Mouse (Mus musculus) CH12.LX (cell line): ENCODE results near the gene Ugt1a10. TPM values are rescaled to one million over a fixed set of nuclear protein-coding genes. Genes with fewer than 3 reads are reported as not detected.

Experiments
- DNase-seq: peaks from one replicate; pipeline ENCODE4 v3.0.0-alpha.2; 2013; ENCODE audit errors: extremely low read depth
- H3K27ac ChIP-seq: 2 replicates; pipeline ENCODE4 v1.5.1; 2012; ENCODE audit warnings: low read depth, mild to moderate bottlenecking, control low read depth, moderate library complexity; ENCODE audit not compliant: insufficient read depth
- H3K27me3 ChIP-seq: replicated peaks from 2 replicates; pipeline ENCODE3; 2012; ENCODE audit warnings: inconsistent platforms
- H3K36me3 ChIP-seq, 2 experiments: replicated peaks in 1 of 2; 2 replicates each; pipeline versions ENCODE3 to v1.6.1; 2012; ENCODE audit warnings: inconsistent platforms in 1 of 2, low read length in 1 of 2, mild to moderate bottlenecking in 1 of 2, mixed read lengths in 1 of 2, moderate library complexity in 1 of 2; ENCODE audit not compliant: control insufficient read depth in 1 of 2, insufficient read depth in 1 of 2
- H3K4me1 ChIP-seq, 2 experiments: 2 replicates each; pipeline ENCODE4 v1.6.1; 2012; ENCODE audit warnings: inconsistent platforms in 1 of 2, moderate library complexity in 1 of 2; ENCODE audit not compliant: insufficient read depth in 2 of 2, control insufficient read depth in 1 of 2
- H3K4me2 ChIP-seq: 2 replicates; pipeline ENCODE4 v1.6.1; 2012; ENCODE audit warnings: low read depth, mild to moderate bottlenecking, control low read depth; ENCODE audit not compliant: poor library complexity, insufficient read depth, severe bottlenecking
- H3K4me3 ChIP-seq, 3 experiments: fragments of 150-350 bp in 1 of 3; sonication (generic) in 1 of 3; replicated peaks in 1 of 3; 2 replicates each; pipeline versions ENCODE3 to v1.5.1; 2011 to 2012; ENCODE audit warnings: low read depth in 2 of 3, low read length in 2 of 3, mild to moderate bottlenecking in 2 of 3, moderate library complexity in 2 of 3, control low read depth in 1 of 3, improper control_type of control experiment in 1 of 3, inconsistent platforms in 1 of 3, mixed read lengths in 1 of 3; ENCODE audit not compliant: poor library complexity in 1 of 3
- H3K79me2 ChIP-seq: replicated peaks from 2 replicates; pipeline ENCODE4 v1.6.1; 2012; ENCODE audit warnings: mild to moderate bottlenecking, moderate library complexity; ENCODE audit not compliant: control insufficient read depth, poor library complexity, insufficient read depth, severe bottlenecking; ENCODE audit errors: extremely low read depth
- H3K9ac ChIP-seq: 2 replicates; pipeline ENCODE4 v1.6.1; 2012; ENCODE audit warnings: low read depth, mild to moderate bottlenecking, control low read depth, moderate library complexity; ENCODE audit not compliant: insufficient read depth
- H3K9me3 ChIP-seq: replicated peaks from 2 replicates; pipeline ENCODE3; 2012; ENCODE audit warnings: low read length, inconsistent platforms, mixed read lengths
- BHLHE40 ChIP-seq: IDR thresholded peaks from 2 replicates; pipeline ENCODE4 v1.6.1; 2011; ENCODE audit warnings: mild to moderate bottlenecking, low read depth, low read length, improper control_type of control experiment
- CHD1 ChIP-seq: IDR thresholded peaks from 2 replicates; pipeline ENCODE4 v1.6.1; 2012; ENCODE audit warnings: low read depth, low read length, improper control_type of control experiment, inconsistent platforms
- CTCF ChIP-seq, 2 experiments: IDR thresholded peaks in 1 of 2; conservative IDR thresholded peaks in 1 of 2; 2 replicates each; pipeline ENCODE4 v1.5.1; 2011 to 2012; ENCODE audit warnings: low read depth in 2 of 2, low read length in 2 of 2, improper control_type of control experiment in 1 of 2, inconsistent platforms in 1 of 2, mild to moderate bottlenecking in 1 of 2, moderate library complexity in 1 of 2
- E2F4 ChIP-seq: IDR thresholded peaks from 2 replicates; pipeline ENCODE4 v1.6.1; 2011; ENCODE audit warnings: low read depth, low read length, improper control_type of control experiment; ENCODE audit not compliant: insufficient replicate concordance
- ELF1 ChIP-seq: IDR thresholded peaks from 2 replicates; pipeline ENCODE4 v1.6.1; 2014; ENCODE audit warnings: low read depth, mild to moderate bottlenecking, inconsistent platforms, low read length, improper control_type of control experiment
- EP300 ChIP-seq: IDR thresholded peaks from 2 replicates; pipeline ENCODE4 v1.6.1; 2011; ENCODE audit warnings: low read length, improper control_type of control experiment
- ETS1 ChIP-seq: conservative IDR thresholded peaks from 2 replicates; pipeline ENCODE4 v1.6.1; 2012; ENCODE audit warnings: low read depth, mild to moderate bottlenecking, inconsistent platforms, low read length, improper control_type of control experiment, moderate library complexity
- GABPA ChIP-seq: IDR thresholded peaks from 2 replicates; pipeline ENCODE4 v1.6.1; 2012; ENCODE audit warnings: low read depth, low read length, improper control_type of control experiment, inconsistent platforms; ENCODE audit not compliant: insufficient replicate concordance
- HCFC1 ChIP-seq: IDR thresholded peaks from 2 replicates; pipeline ENCODE4 v1.6.1; 2012; ENCODE audit warnings: low read depth, mild to moderate bottlenecking, inconsistent platforms, low read length, improper control_type of control experiment
- IRF4 ChIP-seq: IDR thresholded peaks from 2 replicates; pipeline ENCODE4 v1.6.1; 2014; ENCODE audit warnings: low read depth, mild to moderate bottlenecking, inconsistent platforms, low read length, improper control_type of control experiment
- JUN ChIP-seq: IDR thresholded peaks from 2 replicates; pipeline ENCODE4 v1.6.1; 2011; ENCODE audit warnings: low read depth, mild to moderate bottlenecking, low read length, improper control_type of control experiment, moderate library complexity; ENCODE audit not compliant: insufficient read depth
- JUND ChIP-seq: conservative IDR thresholded peaks from 2 replicates; pipeline ENCODE4 v1.6.1; 2011; ENCODE audit warnings: low read depth, low read length, improper control_type of control experiment
- KAT2A ChIP-seq: IDR thresholded peaks from 2 replicates; pipeline ENCODE4 v1.6.1; 2012; ENCODE audit warnings: low read length, improper control_type of control experiment, inconsistent platforms; ENCODE audit not compliant: insufficient replicate concordance
- MAFK ChIP-seq: IDR thresholded peaks from 2 replicates; pipeline ENCODE4 v1.6.1; 2011; ENCODE audit warnings: low read length, improper control_type of control experiment; ENCODE audit not compliant: insufficient replicate concordance
- MAX ChIP-seq: IDR thresholded peaks from 2 replicates; pipeline ENCODE4 v1.6.1; 2011; ENCODE audit warnings: low read length, improper control_type of control experiment
- MAZ ChIP-seq: IDR thresholded peaks from 2 replicates; pipeline ENCODE4 v1.6.1; 2012; ENCODE audit warnings: low read depth, mild to moderate bottlenecking, inconsistent platforms, low read length, improper control_type of control experiment, moderate library complexity
- MXI1 ChIP-seq: IDR thresholded peaks from 2 replicates; pipeline ENCODE4 v1.6.1; 2011; ENCODE audit warnings: mild to moderate bottlenecking, low read depth, low read length, improper control_type of control experiment
- NELFE ChIP-seq: IDR thresholded peaks from 2 replicates; pipeline ENCODE4 v1.6.1; 2011; ENCODE audit warnings: low read depth, low read length, improper control_type of control experiment
- NRF1 ChIP-seq: IDR thresholded peaks from 2 replicates; pipeline ENCODE4 v1.6.1; 2014; ENCODE audit warnings: low read depth, mild to moderate bottlenecking, inconsistent platforms, low read length, improper control_type of control experiment, moderate library complexity
- POLR2A ChIP-seq: IDR thresholded peaks from 2 replicates; pipeline ENCODE4 v1.6.1; 2011; ENCODE audit warnings: low read depth, mild to moderate bottlenecking, improper control_type of control experiment, low read length
- SIN3A ChIP-seq: IDR thresholded peaks from 2 replicates; pipeline ENCODE4 v1.6.1; 2012; ENCODE audit warnings: low read length, improper control_type of control experiment, inconsistent platforms
- SMC3 ChIP-seq: IDR thresholded peaks from 2 replicates; pipeline ENCODE4 v1.6.1; 2011; ENCODE audit warnings: low read depth, low read length, improper control_type of control experiment
- TBP ChIP-seq: conservative IDR thresholded peaks from 2 replicates; pipeline ENCODE4 v1.6.1; 2011; ENCODE audit warnings: low read depth, low read length, improper control_type of control experiment
- ZKSCAN1 ChIP-seq: IDR thresholded peaks from 2 replicates; pipeline ENCODE4 v1.6.1; 2012; ENCODE audit warnings: low read depth, inconsistent platforms, low read length, improper control_type of control experiment, borderline replicate concordance
- ZMIZ1 ChIP-seq: IDR thresholded peaks from 2 replicates; pipeline ENCODE4 v1.6.1; 2012; ENCODE audit warnings: low read depth, mild to moderate bottlenecking, inconsistent platforms, low read length, improper control_type of control experiment
- dilution Hi-C: fragments of 300-500 bp; cut with MboI; formaldehyde crosslinking; loops from 2 replicates; pipeline ENCODE4 v1.14.3; 2020; ENCODE audit warnings: low sequenced_read_pairs; ENCODE audit not compliant: extremely low pct_unique_long_range_greater_than_20kb, extremely low pct_ligation_motif_present
- in situ Hi-C: fragments of 300-500 bp; cut with MboI; formaldehyde crosslinking; loops from 3 replicates; pipeline ENCODE4 v1.14.3; 2019; ENCODE audit warnings: low sequenced_read_pairs, low pct_ligation_motif_present, low pct_unique_long_range_greater_than_20kb, mixed read lengths
- polyA plus RNA-seq: library from polyadenylated mRNA; unstranded; fragments of >175 nt; gene quantifications from 2 replicates; pipeline ENCODE4 v1.2.1, GENCODE M21; 2012; ENCODE audit warnings: low read depth; ENCODE audit not compliant: insufficient read length
- total RNA-seq, 2 experiments: library from RNA; depleted of rRNA; stranded (reverse); fragments of 300-350 nt in 1 of 2; fragments of >200 nt in 1 of 2; gene quantifications; 2 replicates each; pipeline ENCODE4 v1.2.3; 2012 to 2014

Ugt1a10 gene
- total and polyA plus RNA-seq, 3 experiments = not detected

DNA sequence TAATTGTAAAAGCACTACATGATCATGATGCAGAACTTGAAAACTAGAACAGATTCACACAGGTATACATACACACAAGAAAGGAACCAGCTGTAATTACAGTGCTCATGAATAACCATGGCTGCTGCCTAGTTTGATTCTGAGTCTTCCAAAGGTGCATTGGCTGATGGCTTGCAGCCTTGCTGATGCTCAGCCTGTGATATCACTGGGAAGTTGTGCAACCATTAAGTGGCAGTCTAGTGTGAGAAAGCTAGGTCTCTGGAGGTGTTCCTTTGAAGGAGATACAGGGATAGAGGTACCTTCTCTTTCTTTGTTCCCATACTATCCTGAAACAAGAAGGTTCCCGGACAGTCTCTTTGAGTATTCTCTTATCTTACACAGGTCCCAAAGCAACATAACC, 163.9 kb downstream of the Ugt1a10 start:
- Histone ChIP-seq H3K4me1 (no peaks in the 10 kb centered on the region), H3K4me3 (no peak overlapping the region), H3K9me3 (peaks cover 69% of the 10 kb centered on the region), H3K79me2 (no peaks in the 10 kb centered on the region), H3K36me3 (no peaks in the 10 kb centered on the region), H3K27me3 (no peaks in the 10 kb centered on the region), H3K27ac (no peak overlapping the region), H3K9ac (no peak overlapping the region), H3K4me2 (no peak overlapping the region)
- in situ Hi-C loops (no loop called here), dilution Hi-C loops (no loop called here)
- peak; percentile 2 for DNase-seq
- TF ChIP-seq CTCF (conservative IDR thresholded peaks at IDR 0.05 in 1 of 2, IDR thresholded peaks at IDR 0.05 in 1 of 2; ENCODE audit: low read depth in 2 of 2, low read length in 2 of 2) (no peak), NELFE (no peak), JUN (no peak), MAFK (no peak), MAX (no peak), MAZ (no peak), NRF1 (no peak), ZKSCAN1 (no peak), BHLHE40 (no peak), CHD1 (no peak), SMC3 (no peak), ZMIZ1 (no peak)

DNA sequence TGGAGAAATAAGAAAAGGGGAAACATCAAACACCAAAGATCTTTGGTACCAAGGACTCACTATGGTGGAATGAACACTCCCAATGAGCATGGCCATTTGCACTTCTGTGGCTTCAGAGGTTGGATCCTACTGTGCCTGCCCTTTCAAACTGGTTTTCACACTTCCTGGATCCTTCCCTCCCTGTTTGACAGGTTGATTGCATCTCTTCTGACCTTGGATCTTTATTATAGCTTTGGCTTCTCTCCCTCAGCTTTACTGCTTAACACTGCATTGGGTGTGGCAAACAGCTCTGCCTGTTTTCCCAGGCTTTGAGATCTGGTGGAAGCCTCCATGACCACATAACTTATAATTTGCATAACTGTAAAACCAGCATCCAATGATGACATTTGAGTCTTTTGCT, 165.1 kb downstream of the Ugt1a10 start:
- H3K4me1 ChIP-seq = no peaks in the 10 kb centered on the region
- no peak overlapping the region for H3K4me3 ChIP-seq
- no peak overlapping the region for H3K4me2 ChIP-seq
- in situ Hi-C loops = no loop called here
- H3K27me3 ChIP-seq = no peaks in the 10 kb centered on the region
- peak; percentile 1 for DNase-seq
- H3K36me3 ChIP-seq = no peaks in the 10 kb centered on the region
- H3K27ac ChIP-seq = no peak overlapping the region
- no peaks in the 10 kb centered on the region for H3K79me2 ChIP-seq
- dilution Hi-C loops = no loop called here
- H3K9me3 ChIP-seq = peaks cover 61% of the 10 kb centered on the region
- no peak overlapping the region for H3K9ac ChIP-seq
- TF ChIP-seq EP300 (no peak), IRF4 (no peak), JUND (no peak), KAT2A (no peak), NRF1 (no peak), GABPA (no peak), MAZ (no peak), ELF1 (no peak), POLR2A (no peak), MAFK (no peak), NELFE (no peak), CTCF (conservative IDR thresholded peaks at IDR 0.05 in 1 of 2, IDR thresholded peaks at IDR 0.05 in 1 of 2; ENCODE audit: low read depth in 2 of 2, low read length in 2 of 2) (no peak), ETS1 (no peak), SIN3A (no peak), TBP (no peak), HCFC1 (no peak), MXI1 (no peak), E2F4 (no peak)
